Mouse (Mus musculus) ES-Bruce4 (cell line): ENCODE data around the gene Dync1li2.

Source experiments
- CTCF ChIP-seq: IDR thresholded peaks from one replicate; pipeline ENCODE4 v1.8.1; 2011; ENCODE audit warnings: low read depth, low read length
- EP300 ChIP-seq: IDR thresholded peaks from 2 replicates; pipeline ENCODE4 v1.6.1; 2011; ENCODE audit warnings: low read depth, low read length; ENCODE audit not compliant: insufficient read depth
- POLR2A ChIP-seq: IDR thresholded peaks from one replicate; pipeline ENCODE4 v1.8.1; 2011; ENCODE audit warnings: low read length; ENCODE audit not compliant: insufficient read depth

DNA sequence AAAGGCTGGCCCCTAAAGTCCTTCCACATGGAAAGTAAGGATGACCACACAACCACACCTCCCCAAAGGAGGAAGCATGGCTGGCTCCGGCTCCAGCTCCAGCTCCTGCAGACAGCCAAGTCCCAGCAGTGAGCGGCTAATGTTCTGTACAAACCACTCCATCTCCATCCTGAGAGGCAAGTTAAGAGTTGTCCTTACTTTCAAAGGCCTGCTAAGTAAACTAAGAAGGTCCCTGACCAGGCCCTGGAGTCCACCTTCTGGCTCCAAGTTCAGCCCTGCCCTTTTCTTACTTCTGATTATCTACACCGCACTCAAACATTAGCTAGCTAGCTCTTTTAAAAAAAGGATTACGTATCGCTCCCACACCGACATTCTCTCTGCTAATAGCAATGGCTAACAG, 49.1 kb downstream of the Dync1li2 start:
- TF ChIP-seq CTCF (no peak), EP300 (no peak), POLR2A (no peak)
